Mouse (Mus musculus) v-Abl transformed pro-B cells (cell line): ENCODE measurements at regions not wholly inside any gene's neighbourhood (a gene's known extent, or its start where the extent isn't known, plus 50 kb on each side); places are given as distances from the start of the nearest gene placed in this dataset.

Experiments used
- in situ Hi-C, 2 experiments: fragments of 400-800 bp; cut with MboI; formaldehyde crosslinking; loops; one replicate each; pipeline ENCODE4 v1.15.1; 2025; ENCODE audit not compliant: unreplicated experiment in 2 of 2

DNA sequence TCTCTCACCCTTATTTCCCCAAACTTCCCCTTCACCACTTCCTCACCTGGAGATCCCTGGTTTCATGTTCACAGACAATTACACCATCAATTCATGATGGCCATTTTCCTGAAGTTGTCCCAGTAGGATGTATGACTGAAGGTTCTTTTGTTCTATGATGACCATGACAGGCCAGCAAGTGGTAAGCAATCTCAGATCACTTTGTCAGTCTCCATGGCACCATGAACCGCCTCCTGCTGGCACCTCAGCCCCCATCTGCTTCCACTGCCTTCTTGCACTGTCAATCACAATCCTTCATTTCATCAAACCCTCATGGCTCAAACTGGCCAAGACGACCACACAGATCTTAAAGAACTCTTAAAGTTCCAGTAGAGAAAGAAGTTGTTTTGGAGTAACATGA, 297.9 kb upstream of the Slc24a5 start:
- in situ Hi-C loops, result loop anchor here (5.0 to 25.0 kb wide), 2 partner anchors 148 to 342 kb away; partner anchors contain the start of gene Myef2 (in 2 of the 2)

DNA sequence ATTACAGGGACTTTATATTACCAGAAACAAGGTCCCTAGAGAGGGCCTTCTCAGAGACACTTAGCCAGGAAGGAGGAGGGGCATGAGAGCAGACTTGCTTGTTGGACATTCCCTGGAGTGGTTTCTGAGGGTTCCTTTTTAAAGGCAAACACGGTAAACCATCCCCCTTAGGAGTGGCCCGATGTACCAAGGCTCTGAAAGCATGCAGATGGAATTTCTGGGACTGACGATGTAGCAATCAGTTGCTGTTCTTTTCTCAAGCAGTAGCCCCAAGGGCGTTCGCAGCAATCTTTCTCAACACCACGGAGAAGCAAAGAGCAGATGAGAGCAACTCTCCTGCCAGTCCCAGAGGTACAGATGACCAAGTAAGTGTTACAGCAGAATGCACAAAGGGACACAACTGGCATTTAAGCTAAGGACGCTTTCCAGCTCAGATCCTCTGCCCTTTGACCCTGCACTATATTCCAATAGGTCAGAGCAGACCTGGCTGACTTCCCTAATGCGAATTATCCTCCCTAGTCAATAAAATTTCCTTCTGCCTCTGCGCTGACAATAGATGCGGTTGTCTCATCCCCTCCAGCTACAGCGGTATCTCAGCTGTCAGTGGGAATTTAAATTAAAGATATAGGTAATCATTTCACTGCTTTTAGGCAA, 295.7 kb upstream of the Slc24a5 start:
- in situ Hi-C loops, result loop anchor here (5.0 to 25.0 kb wide), 2 partner anchors 150 to 340 kb away; partner anchors contain the start of gene Myef2 (in 2 of the 2)

DNA sequence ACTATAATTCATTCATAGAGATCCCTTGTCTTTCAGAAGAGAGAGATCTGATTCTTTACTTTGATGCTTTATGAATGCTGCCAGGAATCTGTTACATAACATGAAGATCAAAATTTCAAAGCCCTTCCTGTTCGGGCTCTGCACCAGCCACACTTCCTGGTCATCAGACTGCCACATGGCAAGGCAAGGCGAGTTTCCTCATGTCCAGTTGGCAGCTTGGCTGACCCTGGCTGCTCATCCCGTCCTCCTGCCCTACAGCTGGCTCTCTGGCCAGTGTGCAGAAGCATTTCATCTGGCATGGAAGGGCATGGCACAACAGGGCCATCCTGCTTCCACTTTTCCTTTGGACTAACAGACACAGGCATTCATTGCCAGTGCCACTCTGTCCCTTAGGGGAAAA, 292.2 kb upstream of the Slc24a5 start:
- in situ Hi-C loops, result no loop called here

DNA sequence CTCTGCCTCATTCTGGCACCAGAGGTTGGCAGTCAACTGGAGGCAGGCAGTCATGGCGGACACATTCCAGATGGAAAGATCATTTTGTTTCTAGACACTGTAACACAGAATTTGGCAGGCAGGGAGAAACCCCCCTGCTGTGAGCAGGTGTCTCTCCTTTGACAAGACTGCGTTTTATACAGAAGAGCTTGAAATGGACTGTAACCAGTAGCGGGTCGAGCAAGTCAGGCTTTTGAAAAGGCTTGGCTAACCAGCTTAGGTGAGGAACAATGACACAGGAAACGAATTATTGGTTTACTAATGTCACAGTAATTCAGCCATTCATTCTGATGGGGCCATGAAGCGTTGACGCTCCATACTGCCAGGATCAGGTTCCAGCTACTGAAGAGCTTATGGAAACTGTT, 275.3 kb upstream of the Slc24a5 start:
- in situ Hi-C loops, result no loop called here

DNA sequence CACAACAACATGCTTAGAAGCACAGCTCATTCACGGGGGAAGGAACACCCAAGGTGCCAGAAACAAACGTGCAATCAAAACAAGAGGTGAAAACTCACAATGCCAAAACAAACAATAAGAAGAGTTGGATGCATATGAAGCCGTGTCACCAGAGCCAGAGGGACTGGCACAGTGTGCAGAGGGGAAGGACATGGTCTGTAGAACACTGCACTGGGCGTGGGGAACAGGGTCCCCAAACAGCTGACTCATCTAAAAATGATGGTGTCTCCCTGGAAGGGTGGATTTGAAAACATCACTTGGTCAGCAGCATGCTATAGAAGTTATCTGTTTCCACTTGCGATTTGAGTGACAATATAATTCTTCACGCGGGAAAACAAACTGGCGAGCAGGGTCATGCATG, 256.2 kb upstream of the Slc24a5 start:
- in situ Hi-C loops, result no loop called here

DNA sequence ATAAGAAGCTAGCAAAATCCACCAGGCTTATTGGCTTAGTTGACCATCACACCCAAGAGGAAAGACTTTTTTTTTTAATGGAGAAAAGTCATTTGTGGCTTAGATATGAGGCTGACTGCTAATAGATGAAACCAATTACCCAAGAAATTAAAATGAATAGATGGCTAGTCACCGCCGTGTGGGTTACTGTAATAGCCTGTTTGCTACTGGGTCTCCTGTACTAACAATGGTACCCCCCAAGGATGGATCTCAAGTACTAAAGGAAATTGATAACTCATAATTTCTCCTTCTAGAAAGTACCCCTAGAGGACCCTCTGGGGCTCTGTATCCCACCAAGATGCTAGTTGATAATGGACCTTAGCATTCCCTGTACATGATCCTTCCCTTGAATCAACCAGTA, 251.1 kb upstream of the Slc24a5 start:
- in situ Hi-C loops, result no loop called here

DNA sequence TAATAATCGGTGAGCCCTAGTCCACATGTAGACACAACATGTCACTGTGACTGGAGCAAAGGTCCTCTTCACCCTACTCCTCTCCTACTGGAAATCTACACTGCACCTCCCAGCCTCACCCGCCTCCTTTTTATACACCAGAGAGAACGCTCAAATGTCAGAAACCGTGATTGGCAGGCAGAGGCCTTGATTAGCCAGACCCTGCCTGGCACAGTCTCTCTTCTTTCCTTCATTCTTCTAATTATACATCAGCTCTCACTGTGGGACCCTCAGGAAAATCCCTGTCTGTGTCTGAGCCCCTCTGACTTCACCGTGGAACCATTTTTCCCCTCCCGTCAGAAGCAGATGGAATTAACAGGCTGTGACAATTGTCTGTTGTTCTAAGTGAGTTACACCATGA, 248.1 kb upstream of the Slc24a5 start:
- in situ Hi-C loops, result no loop called here

DNA sequence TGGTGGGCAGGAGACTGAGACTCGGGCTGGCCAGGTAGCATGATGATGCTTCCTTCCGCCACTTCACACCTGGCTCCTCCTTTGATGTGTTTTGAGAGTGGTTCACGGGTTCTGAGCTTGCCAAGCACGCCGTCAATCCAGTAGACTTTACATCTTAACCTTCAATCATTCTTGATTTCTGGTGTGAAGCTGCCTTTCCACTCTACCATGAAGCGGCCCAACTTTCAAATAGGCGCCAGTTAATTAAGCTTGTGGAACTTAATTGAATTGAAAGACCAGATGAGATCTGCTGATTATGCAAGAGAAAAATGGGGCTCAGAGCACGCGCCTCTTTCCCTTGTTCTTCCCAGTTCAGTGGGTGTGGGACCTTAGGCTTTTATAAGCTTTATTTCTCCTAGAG, 247.1 kb upstream of the Slc24a5 start:
- in situ Hi-C loops, result no loop called here

DNA sequence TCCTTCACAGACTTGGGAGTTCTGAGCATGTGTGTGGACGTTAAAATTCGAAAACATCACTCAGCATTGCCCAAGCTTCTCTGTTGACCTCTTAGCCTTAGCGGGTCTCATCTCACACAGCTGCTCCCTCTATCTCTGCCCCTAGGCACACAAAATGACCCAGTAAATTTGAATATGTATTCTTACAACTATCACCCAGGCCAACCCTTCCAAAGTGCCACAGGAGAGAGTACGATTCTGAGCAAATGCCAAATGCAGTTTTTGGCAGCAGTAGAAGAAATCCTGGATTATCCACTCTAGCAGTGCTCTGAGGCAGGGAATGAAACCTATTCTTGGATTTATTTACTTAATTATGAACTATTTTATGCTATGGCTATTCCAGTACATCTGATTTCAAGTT, 246.6 kb upstream of the Slc24a5 start:
- in situ Hi-C loops, result no loop called here

DNA sequence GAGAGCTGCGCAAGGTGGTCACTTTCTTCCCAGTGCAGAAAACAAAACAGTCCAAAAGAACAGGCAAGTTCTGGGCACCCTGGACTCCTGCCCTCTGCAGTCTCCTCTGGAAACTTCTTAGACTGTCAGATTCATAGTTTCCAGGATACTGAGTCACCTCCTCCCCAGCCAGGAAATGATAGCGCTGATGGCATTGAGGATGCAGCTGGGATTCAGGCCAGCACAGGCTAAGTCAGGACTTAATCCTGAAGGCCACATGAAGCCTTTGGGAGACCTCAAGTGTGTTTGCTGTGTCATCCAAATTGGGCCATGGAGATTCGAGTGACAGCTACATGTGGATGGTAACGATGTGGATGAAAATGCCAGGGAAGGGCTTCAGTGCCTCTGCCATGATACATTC, 219.1 kb upstream of the Slc24a5 start:
- in situ Hi-C loops, result no loop called here

DNA sequence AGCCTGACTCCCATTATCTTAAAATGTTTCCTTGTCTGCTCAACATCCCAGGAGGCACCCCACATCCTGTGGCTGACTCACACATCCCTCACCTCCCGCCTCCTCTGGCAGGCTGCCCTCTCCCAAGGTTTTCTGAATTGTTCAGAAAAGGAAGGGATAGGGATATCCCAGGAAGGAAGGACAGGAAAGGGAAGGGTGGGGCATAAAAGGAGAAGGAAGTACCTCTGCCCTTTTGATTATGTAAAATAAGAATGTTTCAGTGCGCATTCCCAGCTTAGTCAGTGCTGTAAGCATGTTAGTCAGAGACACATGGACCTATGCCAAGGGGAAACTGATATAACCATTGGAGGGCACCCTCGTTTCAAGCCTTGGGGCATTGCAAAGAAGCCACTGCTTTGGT, 209.4 kb upstream of the Slc24a5 start:
- in situ Hi-C loops, result no loop called here

DNA sequence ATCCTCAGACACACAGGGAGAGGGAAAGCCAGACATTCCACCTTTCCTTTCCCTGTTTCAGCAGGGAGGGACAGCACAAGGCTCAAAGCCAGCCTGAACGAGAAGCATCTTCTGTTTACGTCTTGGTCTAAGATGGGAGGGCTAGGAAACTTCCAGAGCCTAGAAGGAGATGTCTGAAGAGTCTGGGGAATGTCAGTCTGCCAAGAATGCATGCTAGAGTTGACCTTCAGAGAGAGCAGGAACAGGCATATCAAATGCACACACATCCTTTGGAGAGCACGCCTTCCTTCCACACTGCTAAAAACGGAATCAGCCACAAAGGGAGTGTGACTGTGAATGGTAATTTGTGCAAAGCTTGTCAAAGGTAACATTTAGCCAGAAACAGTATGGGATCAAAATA, 179.7 kb upstream of the Slc24a5 start:
- in situ Hi-C loops, result no loop called here

DNA sequence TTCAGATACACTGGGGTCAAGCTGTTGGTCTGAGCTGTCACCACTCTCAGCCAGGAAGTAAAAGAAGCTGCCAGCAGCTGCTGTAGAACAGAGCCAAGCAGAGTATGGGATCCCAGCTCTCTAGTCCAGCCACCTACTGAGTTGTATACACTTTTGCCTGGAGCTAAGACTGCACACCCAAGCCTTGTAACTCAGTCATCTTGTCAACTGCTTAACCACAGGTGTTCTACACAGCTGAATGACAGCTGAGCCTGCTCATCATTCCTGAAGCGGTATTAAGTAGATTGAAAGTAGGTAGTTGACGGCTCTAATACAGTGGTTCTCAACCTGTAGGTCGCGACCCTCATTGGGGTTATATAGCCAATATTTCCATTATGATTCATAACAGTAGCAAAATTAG, 172.9 kb upstream of the Slc24a5 start:
- in situ Hi-C loops, result no loop called here

DNA sequence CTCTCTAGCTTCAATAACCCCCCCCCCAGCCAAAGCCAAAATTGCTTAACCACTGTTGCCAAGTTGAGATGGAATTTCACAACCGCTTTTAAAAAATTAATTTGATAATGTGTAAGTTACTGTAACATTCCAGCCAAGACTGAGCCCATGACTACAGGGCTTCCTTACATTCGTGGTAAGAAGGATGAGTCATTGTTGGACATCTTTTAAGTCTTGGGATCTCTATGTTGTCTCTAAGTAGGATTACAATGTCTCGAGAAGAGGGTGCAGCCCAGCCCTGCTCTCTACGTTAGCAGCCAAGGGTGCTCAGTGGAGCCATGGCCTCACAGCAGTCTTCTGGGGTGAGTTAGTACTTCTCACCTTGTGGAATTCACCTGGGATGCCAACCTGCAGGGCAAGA, 164.4 kb upstream of the Slc24a5 start:
- in situ Hi-C loops, result loop anchor here (5.0 to 25.0 kb wide), 2 partner anchors 296 to 791 kb away; no protein-coding TSS in a partner anchor

DNA sequence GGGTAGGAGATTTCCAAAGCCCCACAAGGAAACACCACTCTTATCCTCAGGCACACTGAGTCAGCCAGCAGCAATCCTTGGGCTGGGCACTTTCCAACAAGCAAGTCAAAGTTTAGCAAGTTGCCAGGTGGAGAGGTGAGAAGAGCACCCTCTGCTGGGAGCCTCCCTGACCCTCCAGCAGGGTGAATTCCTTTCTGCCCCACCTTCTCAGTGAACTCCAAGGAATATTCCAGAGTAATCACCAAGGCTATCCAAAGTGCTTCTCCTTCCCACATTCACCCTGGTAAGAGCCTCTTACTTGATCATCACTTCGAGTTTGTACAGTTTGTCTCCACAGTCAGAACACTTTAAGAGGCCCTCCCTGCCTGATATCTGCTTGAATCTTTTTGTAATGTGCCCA, 162.8 kb upstream of the Slc24a5 start:
- in situ Hi-C loops, result loop anchor here in 1 of 2 experiments (5.0 to 25.0 kb wide), 2 partner anchors 308 to 793 kb away; no protein-coding TSS in a partner anchor

DNA sequence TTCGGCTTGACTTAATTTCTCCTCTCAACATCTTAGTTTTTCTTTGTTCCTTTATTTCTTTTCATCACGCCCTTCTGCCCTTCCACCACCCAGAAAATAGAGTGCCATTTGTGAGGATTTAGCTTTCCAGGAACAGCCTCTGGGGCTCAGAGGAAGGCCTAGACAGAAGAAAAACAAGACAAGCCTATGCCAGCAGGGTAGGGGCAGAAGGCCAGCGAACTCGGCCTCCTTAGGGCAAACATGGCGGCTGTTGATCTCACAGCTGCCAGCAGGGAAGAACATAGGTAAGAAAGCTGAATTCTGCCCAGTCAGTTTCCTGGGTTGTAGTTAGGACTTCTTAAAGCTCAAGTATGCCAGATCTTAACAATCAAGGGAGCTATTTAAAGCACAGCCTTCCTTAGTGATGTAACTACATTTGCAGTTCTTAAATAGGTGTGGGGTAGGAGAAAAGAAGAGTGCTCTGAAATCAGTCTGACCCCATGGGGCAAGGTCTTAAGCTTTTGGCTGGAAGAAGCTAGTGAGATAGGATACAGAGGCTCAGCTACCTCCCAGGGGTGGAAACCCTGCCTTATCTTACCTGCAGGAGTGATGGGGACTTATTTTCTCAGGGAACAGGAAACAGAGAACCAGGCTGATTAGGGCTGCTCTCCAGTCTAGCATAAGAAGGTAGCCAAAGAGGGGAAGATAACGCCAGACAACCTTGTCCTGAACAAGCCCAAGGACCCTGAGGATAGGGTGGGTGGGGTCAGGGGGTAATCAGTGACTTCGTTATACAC, 148.8 kb upstream of the Slc24a5 start:
- in situ Hi-C loops, result loop anchor here in 1 of 2 experiments (25.0 kb wide), 1 partner anchor 807 kb away; no protein-coding TSS in a partner anchor

DNA sequence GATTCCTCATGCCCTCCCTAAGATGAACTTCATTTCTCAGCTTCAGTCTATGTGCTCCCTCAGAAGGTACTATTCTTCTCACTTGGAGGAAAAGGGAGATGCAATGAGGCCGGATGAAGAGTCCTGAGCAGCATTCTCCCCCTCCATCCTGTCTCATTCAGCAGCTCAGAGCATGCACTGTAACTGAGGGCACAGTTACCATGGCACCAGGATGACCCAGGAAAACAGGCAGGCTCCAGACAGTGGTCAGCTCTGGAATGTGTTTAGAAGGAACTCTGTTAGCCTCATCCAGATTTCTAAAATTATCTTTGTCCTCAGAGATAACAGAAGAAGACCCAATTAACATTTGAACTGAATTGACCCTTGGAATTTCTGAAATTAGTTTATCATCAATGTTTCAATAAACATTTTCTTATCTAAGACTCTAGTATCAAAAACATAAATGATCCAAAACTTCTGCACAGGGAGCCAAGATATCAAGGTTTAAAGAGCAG, 148.1 kb upstream of the Slc24a5 start:
- in situ Hi-C loops, result loop anchor here in 1 of 2 experiments (5.0 to 25.0 kb wide), 2 partner anchors 808 to 1608 kb away; no protein-coding TSS in a partner anchor

DNA sequence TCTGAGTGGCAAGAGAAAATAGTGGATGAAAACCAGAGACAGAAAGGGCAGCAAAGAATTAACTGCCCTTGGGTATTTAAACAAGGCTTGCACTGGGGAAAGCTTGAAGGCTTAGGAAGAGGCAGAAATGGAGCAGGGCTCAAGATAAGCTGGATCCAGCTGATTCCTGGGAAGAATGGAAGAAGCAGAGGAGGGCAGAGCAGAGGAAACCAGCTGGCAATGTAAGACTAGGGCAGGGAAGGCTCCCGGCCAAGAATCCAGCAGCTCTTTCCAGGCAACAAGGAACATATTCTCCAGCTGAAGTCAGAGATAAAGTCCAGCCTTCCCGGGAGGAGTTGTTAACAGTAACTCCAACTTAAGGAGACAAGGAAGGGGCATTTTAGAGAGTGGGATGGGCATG, 147.7 kb upstream of the Slc24a5 start:
- in situ Hi-C loops, result loop anchor here in 1 of 2 experiments (5.0 to 25.0 kb wide), 2 partner anchors 808 to 1608 kb away; no protein-coding TSS in a partner anchor

DNA sequence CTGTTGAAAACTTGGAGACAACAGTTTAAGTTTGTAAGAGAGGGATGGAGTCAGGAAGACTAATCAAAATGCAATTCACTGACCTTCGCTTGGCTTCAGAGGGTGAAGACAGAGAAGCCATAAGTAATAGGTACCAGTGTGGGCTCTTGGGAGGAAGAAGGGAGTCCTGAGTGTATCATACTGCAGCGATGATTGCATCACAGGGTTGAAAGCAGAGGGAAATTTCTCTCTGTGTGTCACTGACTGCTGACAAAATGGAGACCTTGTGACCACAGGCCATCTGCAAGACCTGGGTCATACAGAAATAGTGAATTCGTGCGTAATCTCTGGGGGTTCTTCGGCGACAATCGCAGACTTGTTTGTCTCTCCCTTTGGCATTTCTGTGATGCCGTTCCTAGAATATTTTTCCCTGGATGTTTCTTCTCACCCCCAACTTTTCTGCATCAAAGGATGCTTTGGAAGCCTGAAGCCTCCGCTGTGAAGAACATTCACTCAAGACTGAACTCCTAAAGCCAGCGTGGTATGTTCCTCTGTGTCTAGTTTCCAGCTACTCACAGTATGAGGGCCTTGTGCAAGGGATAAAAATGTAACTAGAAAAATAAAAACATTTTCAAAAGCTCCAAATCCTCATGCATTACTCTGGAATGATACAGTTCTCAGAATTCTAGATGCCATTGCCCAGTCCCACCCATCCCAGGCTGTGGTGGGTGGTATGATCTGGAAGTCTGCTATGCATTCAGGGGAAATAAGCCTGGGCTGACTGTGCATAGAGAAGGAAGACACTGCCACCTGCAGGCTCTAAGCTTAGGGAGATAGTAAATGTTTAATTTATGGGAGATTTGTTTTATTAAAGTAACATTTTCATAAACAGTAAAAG, 139.8 kb upstream of the Slc24a5 start:
- in situ Hi-C loops, result no loop called here

DNA sequence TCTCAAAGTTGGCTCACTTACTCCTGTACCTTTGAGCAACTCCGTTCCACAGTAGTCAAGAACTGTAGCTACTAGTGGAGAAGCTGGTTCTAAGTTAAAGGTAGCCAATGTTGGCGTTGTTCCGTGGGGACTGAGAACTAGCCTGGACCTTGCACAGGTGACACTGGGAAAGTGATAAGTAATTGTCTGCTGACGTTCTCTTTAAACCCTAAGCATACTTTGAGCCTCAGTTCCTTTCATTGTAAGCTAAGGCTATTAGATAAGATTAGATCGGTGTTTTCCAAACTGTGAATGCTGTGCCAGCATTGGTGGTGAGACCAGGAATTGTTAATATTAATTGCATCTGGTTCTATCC, 139.2 kb upstream of the Slc24a5 start:
- in situ Hi-C loops, result no loop called here

DNA sequence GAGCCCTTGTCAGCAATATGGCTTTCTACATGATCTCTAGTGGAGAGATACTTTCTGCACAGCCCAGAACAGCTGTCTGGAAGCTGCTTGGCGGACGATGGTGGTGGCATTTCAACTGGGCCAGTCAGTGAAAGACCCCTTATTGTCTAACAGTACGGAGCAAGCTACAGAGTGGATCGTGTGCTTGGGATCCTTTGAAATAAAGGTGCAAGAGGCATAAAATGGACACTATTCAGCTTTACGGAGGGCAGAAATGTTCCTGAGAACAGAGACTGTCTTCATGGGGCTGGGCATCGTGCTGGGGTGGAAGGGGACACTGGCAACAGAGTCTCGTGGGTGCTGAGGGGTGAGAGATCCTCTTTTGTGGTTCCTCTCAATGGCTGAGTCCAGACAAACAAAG, 137.2 kb upstream of the Slc24a5 start:
- in situ Hi-C loops, result loop anchor here in 1 of 2 experiments (5.0 kb wide), 1 partner anchor 1613 kb away; no protein-coding TSS in a partner anchor
